Mouse (Mus musculus) lung, postnatal 4 days (tissue): Measurements from ENCODE around the gene Nbea.

Experiments used
- DNase-seq, 2 experiments: peaks; one replicate each; pipeline ENCODE4 v3.0.0; 2021

The Nbea gene

GRCm38 (mm10) chr3:55587434-55587971 is 596.0 kb downstream of the Nbea start:
- DNase-seq = no peak
